ENCODE assay signal across 14 mouse cellular contexts in the genomic region with DNA sequence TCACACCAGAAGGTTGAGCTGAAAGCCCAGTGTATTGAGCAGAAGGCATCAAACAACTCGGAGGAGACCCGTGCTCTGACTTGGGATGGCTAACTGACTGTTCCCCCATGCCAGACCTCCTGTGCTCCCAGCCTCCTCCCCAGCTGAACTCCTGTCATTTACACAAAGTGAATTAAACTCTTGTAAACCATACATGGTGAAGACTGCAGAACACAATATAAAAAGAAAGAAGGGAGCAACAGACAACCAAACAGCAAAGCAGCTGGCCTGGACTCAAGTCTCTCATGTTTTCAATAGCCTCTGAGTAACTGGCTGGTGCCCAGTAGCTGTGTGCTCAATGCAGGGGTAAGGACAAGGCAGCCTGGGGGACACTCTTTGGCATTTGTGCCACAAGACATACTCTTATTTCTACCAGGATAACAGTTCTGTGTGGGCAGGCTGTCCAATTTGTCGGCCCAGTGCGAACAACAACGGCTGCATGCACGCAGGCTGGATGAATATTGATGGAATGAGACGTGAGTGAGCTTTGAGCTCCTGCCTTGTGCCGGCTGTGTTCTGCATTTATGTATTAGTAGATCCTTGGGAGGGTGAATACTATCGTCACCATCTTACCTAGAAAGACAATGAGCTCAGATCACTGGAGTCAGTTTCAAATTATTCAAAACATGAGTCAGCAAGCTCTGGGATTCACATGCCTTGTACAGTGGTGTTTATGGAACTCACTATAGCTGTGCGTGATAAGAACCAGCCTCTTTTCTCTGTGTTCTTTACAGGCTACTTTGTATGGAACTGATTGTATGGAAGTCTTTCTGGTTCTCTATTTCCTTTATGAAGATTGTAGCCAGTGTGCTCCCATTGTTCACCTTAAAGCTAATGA.
DNase-seq lines count a peak whose midpoint lies in the region; ATAC-seq and TF ChIP-seq lines count a peak whose summit lies in the region.
"Had no signal": no experiment of that assay in that cellular context is flagged by ENCODE, and none has a peak within 500 bp of the region (broad histone marks: within the 10 kb centered on the region; RNA-seq: fewer than 3 reads in every experiment).

No protein-coding gene starts in this region.

- no peak for TF ChIP-seq CTCF in hindbrain, postnatal 0 days (IDR thresholded peaks at IDR 0.05; ENCODE audit: low read depth)

- ATAC-seq in forebrain, embryonic 15.5 days (replicated peaks) = peak; percentile 84
- ATAC-seq in hindbrain, postnatal 0 days = peak; percentile 82
- no peak for ATAC-seq in kidney, embryonic 16.5 days (ENCODE audit: low FRiP score, low TSS enrichment)
- ATAC-seq: liver, postnatal 0 days had no signal

- no peak overlapping the region; the same call in 1 of the 2 replicates for H3K4me2 ChIP-seq in forebrain, embryonic 15.5 days (replicated peaks)
- H3K4me2 ChIP-seq in hindbrain, postnatal 0 days (ENCODE audit: low read depth, low read length) = 0 out of 2 replicates have a peak overlapping the region, but pooled peaks have one; percentile 0
- H3K4me2 ChIP-seq in kidney, embryonic 16.5 days (replicated peaks; ENCODE audit: low read depth, low read length) = no peak overlapping the region
- H3K4me2 ChIP-seq: limb, embryonic 13.5 days had no signal

- H3K27ac ChIP-seq in forebrain, embryonic 15.5 days (replicated peaks) = no peak overlapping the region
- no peak overlapping the region for H3K27ac ChIP-seq in forebrain, embryonic 10.5 days
- 0 out of 2 replicates have a peak overlapping the region, but pooled peaks have one; percentile 13 for H3K27ac ChIP-seq in hindbrain, postnatal 0 days
- no peak overlapping the region for H3K27ac ChIP-seq in kidney, embryonic 16.5 days (ENCODE audit: low read length)
- H3K27ac ChIP-seq: limb, embryonic 13.5 days had no signal

- DNase-seq in forebrain, embryonic 10.5 days (ENCODE audit: extremely low spot score, low spot score) = no peak
- peak; percentile 18 to 33 for DNase-seq in left cerebral cortex, postnatal 25 days (ENCODE audit: low spot score in 2 of 2)
- no peak for DNase-seq in left cerebral cortex, adult 9 months (ENCODE audit: low spot score in 2 of 2)
- peak; percentile 32 for DNase-seq in Muller cell, postnatal 12 days (ENCODE audit: inconsistent ontology term)
- peak; percentile 69 for DNase-seq in hindbrain, postnatal 0 days (ENCODE audit: low spot score)
- DNase-seq in ovary, postnatal 36 days (ENCODE audit: low spot score) = no peak
- DNase-seq: kidney, adult 18-20 months; liver, postnatal 0 days; thymus, adult 18-20 months had no signal

- whole genome bisulfite sequencing in forebrain, embryonic 15.5 days = 43% methylated on average over 10 of the region's 10 CpGs
- 92% methylated on average over 10 of the region's 10 CpGs for WGBS in forebrain, embryonic 10.5 days
- 47% methylated on average over 10 of the region's 10 CpGs for WGBS in hindbrain, postnatal 0 days
- WGBS in kidney, embryonic 16.5 days = 81% methylated on average over 10 of the region's 10 CpGs

- H3K4me3 ChIP-seq in forebrain, embryonic 15.5 days = no peak overlapping the region
- H3K4me3 ChIP-seq in forebrain, embryonic 10.5 days = no peak overlapping the region
- no peak overlapping the region for H3K4me3 ChIP-seq in hindbrain, postnatal 0 days (ENCODE audit: low read length)
- no peak overlapping the region for H3K4me3 ChIP-seq in kidney, embryonic 16.5 days (ENCODE audit: low read length)
- H3K4me3 ChIP-seq: limb, embryonic 13.5 days; myocyte had no signal

- H3K9me3 ChIP-seq in forebrain, embryonic 15.5 days = no peaks in the 10 kb centered on the region
- H3K9me3 ChIP-seq in forebrain, embryonic 10.5 days = no peaks in the 10 kb centered on the region
- no peaks in the 10 kb centered on the region for H3K9me3 ChIP-seq in hindbrain, postnatal 0 days (ENCODE audit: low read length)
- no peaks in the 10 kb centered on the region for H3K9me3 ChIP-seq in kidney, embryonic 16.5 days (ENCODE audit: low read length)
- H3K9me3 ChIP-seq: G1E; limb, embryonic 13.5 days had no signal

- no peaks in the 10 kb centered on the region for H3K36me3 ChIP-seq in forebrain, embryonic 15.5 days
- H3K36me3 ChIP-seq in forebrain, embryonic 10.5 days (replicated peaks) = no peaks in the 10 kb centered on the region
- no peaks in the 10 kb centered on the region for H3K36me3 ChIP-seq in hindbrain, postnatal 0 days (ENCODE audit: insufficient read depth, low read length)
- H3K36me3 ChIP-seq in kidney, embryonic 16.5 days (ENCODE audit: insufficient read depth, low read length) = no peaks in the 10 kb centered on the region
- H3K36me3 ChIP-seq: G1E; limb, embryonic 13.5 days had no signal

- intact Hi-C loops in left cerebral cortex, postnatal 25 days (cut with DNase I) = no loop called here

- no peak overlapping the region for H3K9ac ChIP-seq in forebrain, embryonic 15.5 days (replicated peaks)
- no peak overlapping the region for H3K9ac ChIP-seq in hindbrain, postnatal 0 days (replicated peaks; ENCODE audit: low read length)
- H3K9ac ChIP-seq in kidney, embryonic 16.5 days (replicated peaks; ENCODE audit: low read length) = no peak overlapping the region
- H3K9ac ChIP-seq: limb, embryonic 13.5 days; liver, postnatal 0 days had no signal

- peaks cover 3% of the 10 kb centered on the region for H3K4me1 ChIP-seq in forebrain, embryonic 15.5 days
- H3K4me1 ChIP-seq in forebrain, embryonic 10.5 days = no peaks in the 10 kb centered on the region
- no peaks in the 10 kb centered on the region for H3K4me1 ChIP-seq in hindbrain, postnatal 0 days (ENCODE audit: insufficient read depth, low read length)
- no peaks in the 10 kb centered on the region for H3K4me1 ChIP-seq in kidney, embryonic 16.5 days (ENCODE audit: insufficient read depth, low read length)

- no peaks in the 10 kb centered on the region for H3K27me3 ChIP-seq in forebrain, embryonic 15.5 days
- H3K27me3 ChIP-seq in forebrain, embryonic 10.5 days (ENCODE audit: poor library complexity, severe bottlenecking) = no peaks in the 10 kb centered on the region
- H3K27me3 ChIP-seq in hindbrain, postnatal 0 days (ENCODE audit: insufficient read depth, low read length) = no peaks in the 10 kb centered on the region
- no peaks in the 10 kb centered on the region for H3K27me3 ChIP-seq in kidney, embryonic 16.5 days (ENCODE audit: insufficient read depth, low read length)
- H3K27me3 ChIP-seq: limb, embryonic 13.5 days had no signal

Comparison
In these comparisons a context has a peak if more than half of its experiments do, and no peak if none do; other contexts are left out.
1. DNase-seq: peak in left cerebral cortex, postnatal 25 days (2 of 2), Muller cell, postnatal 12 days (single experiment) and hindbrain, postnatal 0 days (single experiment); none in forebrain, embryonic 10.5 days (single experiment), left cerebral cortex, adult 9 months (0 of 2) and ovary, postnatal 36 days (single experiment).